Mouse (Mus musculus): ENCODE data around the gene Ctc1.

- TF ChIP-seq NANOG (IDR thresholded peaks at IDR 0.05; ENCODE audit: borderline replicate concordance, low read length) = no peak
- TF ChIP-seq CTCF (conservative IDR thresholded peaks at IDR 0.05; ENCODE audit: low read length) = no peak
These were observed 61.6 kb downstream of the Ctc1 start for GRCm38 (mm10) chr11:69077316-69077715.

Measured in E14TG2a.4 (cell line).